Mouse (Mus musculus) kidney, embryonic 14.5 days (tissue): Measurements from ENCODE around the gene Atxn7l3b. TPM values are rescaled to one million over a fixed set of nuclear protein-coding genes. Genes with fewer than 3 reads are reported as not detected.

Source experiments
- ATAC-seq: fragments of 200-750 bp; cut with Nextera tagmentation; 2 replicates; pipeline ENCODE4 v1.8.0; 2017; ENCODE audit warnings: moderate number of reproducible peaks, mild to moderate bottlenecking, moderate TSS enrichment, moderate library complexity; ENCODE audit not compliant: low FRiP score, low TSS enrichment
- H3K27ac ChIP-seq: fragments of 300-500 bp; sonication (generic); 2 replicates; pipeline ENCODE4 v1.5.1; 2014; ENCODE audit warnings: low read depth, mild to moderate bottlenecking, low read length, moderate library complexity, mixed read lengths
- H3K27me3 ChIP-seq: fragments of 300-500 bp; sonication (generic); 2 replicates; pipeline ENCODE4 v1.6.1; 2014; ENCODE audit warnings: mild to moderate bottlenecking, low read length; ENCODE audit not compliant: control insufficient read depth, insufficient read depth
- H3K36me3 ChIP-seq: fragments of 300-500 bp; sonication (generic); 2 replicates; pipeline ENCODE4 v1.6.1; 2014; ENCODE audit warnings: low read length, mixed read lengths; ENCODE audit not compliant: control insufficient read depth, insufficient read depth
- H3K4me1 ChIP-seq: fragments of 300-500 bp; sonication (generic); 2 replicates; pipeline ENCODE4 v1.6.1; 2014; ENCODE audit warnings: low read length, mixed read lengths; ENCODE audit not compliant: control insufficient read depth, insufficient read depth
- H3K4me2 ChIP-seq: fragments of 300-500 bp; sonication (generic); replicated peaks from 2 replicates; pipeline ENCODE4 v1.6.1; 2014; ENCODE audit warnings: low read depth, mild to moderate bottlenecking, low read length
- H3K4me3 ChIP-seq: fragments of 300-500 bp; sonication (generic); 2 replicates; pipeline ENCODE4 v1.5.1; 2014; ENCODE audit warnings: mild to moderate bottlenecking, low read length
- H3K9ac ChIP-seq: fragments of 300-500 bp; sonication (generic); 2 replicates; pipeline ENCODE4 v1.6.1; 2014; ENCODE audit warnings: low read depth, mild to moderate bottlenecking, low read length, moderate library complexity
- H3K9me3 ChIP-seq: fragments of 300-500 bp; sonication (generic); 2 replicates; pipeline ENCODE4 v1.6.1; 2016; ENCODE audit warnings: low read length; ENCODE audit not compliant: control insufficient read depth
- WGBS: fragments of 180-500 bp; shearing (Covaris S2); extraction: QIAGEN DNeasy Blood & Tissue Kit; methylation state at CpG from one replicate; pipeline ENCODE4 v1.1.7; 2014; 5-methylcytosine and 5-hydroxymethylcytosine counted together
- polyA plus RNA-seq: library from polyadenylated mRNA; unstranded; fragments of >200 nt; fragmentation: Nextera tagmentation; extraction: Ambion mirVana; gene quantifications from 2 replicates; pipeline ENCODE4 v1.2.1, GENCODE M21; 2014

The Atxn7l3b gene
- polyA plus RNA-seq, 1 experiment from 2014 or later: 161 TPM

DNA sequence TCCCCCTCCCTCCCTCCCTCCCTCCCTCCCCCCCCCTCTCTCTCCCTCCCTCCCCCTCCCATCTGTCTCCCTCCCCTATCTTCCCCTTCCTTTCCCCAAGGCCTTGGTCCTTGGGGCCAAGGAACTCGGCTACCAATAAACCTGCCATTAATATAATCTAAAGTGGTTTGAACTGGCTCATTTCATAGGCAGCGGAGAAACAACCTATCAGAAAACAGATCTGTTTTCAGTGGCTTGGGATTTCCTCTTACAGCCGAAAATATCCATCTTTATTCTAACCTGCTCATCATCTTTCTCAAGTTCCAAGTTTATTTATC, 45.2 kb downstream of the Atxn7l3b start:
- no peak overlapping the region for H3K27ac ChIP-seq
- no peaks in the 10 kb centered on the region for H3K27me3 ChIP-seq
- no peaks in the 10 kb centered on the region for H3K4me1 ChIP-seq
- H3K36me3 ChIP-seq: no peaks in the 10 kb centered on the region
- H3K4me2 ChIP-seq: no peak overlapping the region
- H3K9ac ChIP-seq: no peak overlapping the region
- no peaks in the 10 kb centered on the region for H3K9me3 ChIP-seq
- ATAC-seq: no peak; the same call in 1 of the 2 replicates
- no peak overlapping the region for H3K4me3 ChIP-seq
- 40% methylated on average over 3 of the region's 3 CpGs for WGBS

DNA sequence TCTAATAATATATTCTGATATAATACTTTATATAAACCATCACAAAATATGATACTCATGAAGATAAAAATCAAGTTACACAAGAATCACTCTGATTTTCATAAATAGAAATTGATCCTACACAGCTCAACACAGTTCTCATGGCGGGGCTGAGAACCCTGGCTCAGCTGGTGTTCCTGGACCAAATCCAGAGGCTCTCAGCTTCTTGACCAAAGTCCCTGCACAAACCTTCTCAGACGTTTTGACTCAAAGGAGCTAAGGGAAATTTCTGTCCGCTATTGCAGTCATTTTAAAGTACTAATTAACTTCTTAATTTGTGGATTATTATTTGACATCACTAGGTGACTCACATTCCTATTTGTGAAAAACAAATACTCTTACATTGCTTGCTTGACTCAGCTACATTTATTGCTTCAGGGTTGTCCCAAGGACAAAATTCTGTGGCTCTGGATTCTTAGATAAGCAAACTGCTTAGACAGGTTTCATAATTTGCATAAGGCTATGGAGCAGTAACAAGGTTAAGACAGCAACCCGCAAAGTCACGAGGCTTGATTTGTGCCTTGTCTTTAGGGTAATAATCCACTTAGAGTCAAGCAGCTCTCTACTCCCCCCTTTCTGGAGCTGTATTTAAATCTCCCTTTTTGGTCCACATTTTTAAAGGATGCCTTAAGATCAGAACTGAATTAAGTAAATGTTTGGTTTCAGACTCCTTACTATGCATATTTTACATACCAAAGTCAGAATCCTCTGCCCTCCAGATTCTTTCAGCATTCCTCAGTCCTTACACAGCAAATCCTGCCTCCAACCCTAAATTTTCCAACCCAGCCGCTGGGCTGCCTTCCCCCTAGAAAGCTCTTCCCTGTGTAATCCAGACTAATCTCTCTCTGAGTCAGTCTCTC, 45.8 kb downstream of the Atxn7l3b start:
- Histone ChIP-seq H3K4me2 (no peak overlapping the region), H3K27ac (no peak overlapping the region), H3K9me3 (no peaks in the 10 kb centered on the region), H3K27me3 (no peaks in the 10 kb centered on the region), H3K4me1 (no peaks in the 10 kb centered on the region), H3K4me3 (no peak overlapping the region), H3K36me3 (no peaks in the 10 kb centered on the region), H3K9ac (no peak overlapping the region)
- WGBS: 34% methylated on average over 6 of the region's 6 CpGs
- ATAC-seq: no peak; the same call in 1 of the 2 replicates

DNA sequence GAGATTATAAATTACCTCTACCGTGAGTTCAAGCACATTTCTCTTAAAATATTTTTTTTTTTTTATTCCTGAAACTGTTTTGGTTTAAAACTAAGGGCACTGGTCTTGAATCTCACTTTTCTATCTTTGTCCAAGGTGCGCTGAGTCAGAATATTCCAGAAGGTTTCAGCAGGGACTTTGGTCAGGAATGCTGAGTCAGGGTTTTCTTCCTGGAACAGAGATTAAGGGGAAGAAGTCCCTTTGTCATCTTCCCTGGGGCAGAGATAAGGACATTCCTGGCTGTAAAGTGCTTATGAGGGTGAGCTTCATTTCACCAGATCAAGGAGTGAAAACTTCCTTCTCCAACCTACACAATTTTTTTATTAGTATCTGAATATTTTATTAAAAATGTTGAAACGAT, 46.7 kb downstream of the Atxn7l3b start:
- Histone ChIP-seq H3K27me3 (no peaks in the 10 kb centered on the region), H3K9ac (no peak overlapping the region), H3K9me3 (no peaks in the 10 kb centered on the region), H3K4me3 (no peak overlapping the region), H3K4me1 (no peaks in the 10 kb centered on the region), H3K4me2 (no peak overlapping the region), H3K36me3 (no peaks in the 10 kb centered on the region), H3K27ac (no peak overlapping the region)
- no peak for ATAC-seq
- WGBS: 82% methylated on average over 3 of the region's 3 CpGs

DNA sequence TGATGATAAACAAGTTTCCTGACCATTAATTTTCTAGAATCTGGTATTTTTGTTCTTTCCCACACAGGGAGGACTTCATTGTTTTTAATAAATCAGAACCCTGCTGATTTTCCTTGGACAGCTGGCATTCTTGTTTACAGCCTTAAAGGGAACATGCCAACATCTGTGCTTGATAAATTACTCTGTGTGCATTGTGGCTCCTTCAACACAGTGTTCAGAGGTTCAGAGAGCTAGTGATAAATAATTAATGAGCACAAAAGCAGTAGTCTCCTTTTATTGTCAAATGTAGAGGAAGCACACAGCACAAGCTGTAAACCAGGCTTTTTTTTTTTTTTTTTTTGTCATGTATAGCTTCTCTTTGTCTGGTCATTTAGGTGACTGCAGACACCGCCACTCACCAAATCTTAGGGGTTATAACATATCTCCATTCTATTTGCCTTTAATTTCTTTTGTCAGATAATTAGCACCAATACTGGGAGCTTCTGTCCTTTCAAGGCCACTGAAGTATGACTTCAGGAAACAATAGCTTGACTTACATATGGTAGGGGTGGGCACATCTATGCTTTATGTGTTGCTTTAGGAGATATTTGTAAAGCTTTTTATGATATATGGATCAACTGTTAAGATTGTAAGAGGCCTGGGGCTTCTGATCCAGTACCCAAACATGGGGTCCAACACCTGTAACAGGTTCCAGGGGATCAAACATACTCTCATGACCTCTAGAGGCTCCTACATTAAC, 52.0 kb downstream of the Atxn7l3b start:
- Histone ChIP-seq H3K9me3 (no peaks in the 10 kb centered on the region), H3K4me2 (no peak overlapping the region), H3K9ac (no peak overlapping the region), H3K27me3 (no peaks in the 10 kb centered on the region), H3K4me1 (no peaks in the 10 kb centered on the region), H3K36me3 (no peaks in the 10 kb centered on the region), H3K27ac (no peak overlapping the region), H3K4me3 (no peak overlapping the region)
- 69% methylated on average over 1 of the region's 1 CpGs for WGBS
- ATAC-seq: no peak; the same call in 1 of the 2 replicates
